In the genomic region with DNA sequence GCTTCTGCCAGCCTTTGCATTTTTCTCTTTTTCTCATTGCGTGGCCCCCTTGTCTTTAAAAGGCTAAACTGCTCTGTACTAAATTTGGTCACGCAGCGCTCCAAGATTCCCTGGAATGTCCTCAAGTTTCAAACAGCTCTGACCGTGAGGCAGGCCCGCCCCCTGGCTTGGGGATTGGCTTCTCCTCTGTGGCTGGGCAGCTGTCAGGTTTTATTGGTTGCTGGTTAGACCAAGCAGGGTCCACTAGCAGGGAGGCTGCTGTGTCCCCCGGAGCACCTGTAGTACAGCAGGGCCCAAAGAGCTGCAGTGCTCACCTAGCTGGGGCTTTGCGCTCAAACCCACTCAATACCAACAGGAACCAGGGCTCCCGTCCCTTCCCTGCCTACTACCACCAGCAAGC, we compare ENCODE assay signal across 8 mouse cellular contexts. TPM values are rescaled to one million over a fixed set of nuclear protein-coding genes. Genes with fewer than 3 reads are reported as not detected.
DNase-seq lines count a peak whose midpoint lies in the region; ATAC-seq and TF ChIP-seq lines count a peak whose summit lies in the region.
"Had no signal": no experiment of that assay in that cellular context is flagged by ENCODE, and none has a peak within 500 bp of the region (broad histone marks: within the 10 kb centered on the region; RNA-seq: fewer than 3 reads in every experiment).

A gene (plus strand): TSS at position 237 of the 400 bp plus-strand sequence.

- H3K4me1 ChIP-seq in ES-E14 (ENCODE audit: control insufficient read depth in 2 of 2, insufficient read depth in 2 of 2, low read length in 2 of 2, poor library complexity in 1 of 2) = peaks cover 4 to 6% of the 10 kb centered on the region in 2 experiments; a peak in 1 of 4 replicates
- peaks cover 12% of the 10 kb centered on the region for H3K4me1 ChIP-seq in kidney, embryonic 16.5 days (ENCODE audit: insufficient read depth, low read length)
- peaks cover 3% of the 10 kb centered on the region; the same call in 1 of the 2 replicates for H3K4me1 ChIP-seq in neural tube, embryonic 11.5 days (ENCODE audit: control insufficient read depth, insufficient read depth, low read length)

- H3K4me2 ChIP-seq in kidney, embryonic 16.5 days (replicated peaks; ENCODE audit: low read depth, low read length) = peak within 1 kb of the TSS; percentile 52
- 0 out of 2 replicates have a peak within 1 kb of the TSS, but pooled peaks have one; percentile 3 for H3K4me2 ChIP-seq in neural tube, embryonic 11.5 days (ENCODE audit: low read depth)

- DNase-seq in ES-E14 (ENCODE audit: low read depth, low spot score) (no peak), ZHBTc4 (ENCODE audit: low read depth, low spot score) (peak; percentile 35)
- no peak for DNase-seq in gonadal fat pad, adult 2 months (ENCODE audit: low read depth)
- DNase-seq in neural tube, embryonic 11.5 days (ENCODE audit: low spot score) = peak; percentile 48
- no peak for DNase-seq in thymus, postnatal 36 days
- DNase-seq in layer of hippocampus, adult 11-12 months (ENCODE audit: low spot score) = no peak

- no peaks in the 10 kb centered on the region for H3K9me3 ChIP-seq in ES-E14 (ENCODE audit: control insufficient read depth, insufficient read depth, low read depth, low read length)
- H3K9me3 ChIP-seq in kidney, embryonic 16.5 days (ENCODE audit: low read length) = no peaks in the 10 kb centered on the region
- H3K9me3 ChIP-seq in neural tube, embryonic 11.5 days (ENCODE audit: control insufficient read depth, low read length) = no peaks in the 10 kb centered on the region

- H3K4me3 ChIP-seq in ES-E14 (ENCODE audit: insufficient read depth in 1 of 2, low read depth in 1 of 2, low read length in 2 of 2, poor library complexity in 1 of 2, severe bottlenecking in 1 of 2) = peak within 1 kb of the TSS; percentile 5 to 47; a peak in 3 of 4 replicates
- peak within 1 kb of the TSS; percentile 28 for H3K4me3 ChIP-seq in kidney, embryonic 16.5 days (ENCODE audit: low read length)
- no peak within 1 kb of the TSS for H3K4me3 ChIP-seq in neural tube, embryonic 11.5 days (ENCODE audit: low read depth, low read length)

- H3K27ac ChIP-seq in ES-E14 (ENCODE audit: insufficient read depth, low read depth, low read length, poor library complexity, severe bottlenecking) = no peak within 1 kb of the TSS
- H3K27ac ChIP-seq in kidney, embryonic 16.5 days (ENCODE audit: low read length) = peak within 1 kb of the TSS; percentile 68; the same call in 1 of the 2 replicates
- H3K27ac ChIP-seq in neural tube, embryonic 11.5 days (ENCODE audit: low read depth, low read length) = no peak within 1 kb of the TSS

- no peaks in the 10 kb centered on the region for H3K27me3 ChIP-seq in kidney, embryonic 16.5 days (ENCODE audit: insufficient read depth, low read length)
- H3K27me3 ChIP-seq in neural tube, embryonic 11.5 days (ENCODE audit: control insufficient read depth, insufficient read depth, low read length) = no peaks in the 10 kb centered on the region

- H3K36me3 ChIP-seq in ES-E14 (ENCODE audit: control insufficient read depth, insufficient read depth, low read length, poor library complexity, severe bottlenecking) = no peaks in the 10 kb centered on the region
- no peaks in the 10 kb centered on the region for H3K36me3 ChIP-seq in kidney, embryonic 16.5 days (ENCODE audit: insufficient read depth, low read length)
- H3K36me3 ChIP-seq in neural tube, embryonic 11.5 days (ENCODE audit: control insufficient read depth, insufficient read depth, low read length) = no peaks in the 10 kb centered on the region

- ATAC-seq in kidney, embryonic 16.5 days (ENCODE audit: low FRiP score, low TSS enrichment) = peak; percentile 95
- no peak for ATAC-seq in neural tube, embryonic 11.5 days (ENCODE audit: insufficient read depth, low FRiP score, low TSS enrichment)

- H3K9ac ChIP-seq in ES-E14 (ENCODE audit: insufficient read depth, low read depth, low read length, poor library complexity, severe bottlenecking) = no peak within 1 kb of the TSS
- peak within 1 kb of the TSS; percentile 35 for H3K9ac ChIP-seq in kidney, embryonic 16.5 days (replicated peaks; ENCODE audit: low read length)
- no peak within 1 kb of the TSS; the same call in 1 of the 2 replicates for H3K9ac ChIP-seq in neural tube, embryonic 11.5 days (ENCODE audit: low read length)

- in situ Hi-C loops in ES-E14 (cut with MboI; ENCODE audit: low sequenced_read_pairs in 2 of 2, unreplicated experiment in 2 of 2) = no loop called here

- WGBS in kidney, embryonic 16.5 days = 7% methylated on average over 8 of the region's 8 CpGs
- 13% methylated on average over 8 of the region's 8 CpGs for WGBS in neural tube, embryonic 11.5 days

TF ChIP-seq in ES-E14, 5 proteins besides CTCF, POLR2A, EP300 and RAD21:
- TF ChIP-seq HCFC1 (IDR thresholded peaks at IDR 0.05; ENCODE audit: borderline replicate concordance, insufficient read depth, low read length) = no peak
- no peak for TF ChIP-seq ZC3H11A (IDR thresholded peaks at IDR 0.05; ENCODE audit: borderline replicate concordance, low read depth, low read length)
- no peak for TF ChIP-seq CHD2 (IDR thresholded peaks at IDR 0.05; ENCODE audit: low read depth, low read length)
- no peak for TF ChIP-seq ZNF384 (IDR thresholded peaks at IDR 0.05; ENCODE audit: low read depth, low read length)
- no peak for TF ChIP-seq MAFK (IDR thresholded peaks at IDR 0.05; ENCODE audit: insufficient read depth, low read depth, low read length)

RNA-seq across cellular contexts. Expression of the gene that starts here (rescaled TPM):
- total RNA-seq in ES-E14 (2012; rRNA removed) = 1.6 and 2.6 TPM in 2 replicates
- 14.1 and 14.6 TPM in 2 replicates for polyA plus RNA-seq in gonadal fat pad, adult 2 months (2012; rRNA removed)
- 1.8 and 2.9 TPM in 2 replicates for polyA plus RNA-seq in kidney, embryonic 16.5 days (2015; fragmentation: Nextera tagmentation; extraction: Ambion mirVana)
- polyA plus RNA-seq in neural tube, embryonic 11.5 days (2014; fragmentation: Nextera tagmentation; extraction: Ambion mirVana) = 0.35 and 0.37 TPM in 2 replicates
- total RNA-seq: common myeloid progenitor, adult 5-6 weeks had no signal

Comparison
In these comparisons a context has a peak if more than half of its experiments do, and no peak if none do; other contexts are left out.
1. Peak in DNase-seq and H3K4me2 ChIP-seq in neural tube, embryonic 11.5 days; RNA of the gene not detected or under 1 TPM.